Mouse (Mus musculus) heart, adult 2 months (tissue): ENCODE measurements around the gene Ggt7. TPM values are rescaled to one million over a fixed set of nuclear protein-coding genes. Genes with fewer than 3 reads are reported as not detected.

Experiments
- DNase-seq, 2 experiments: peaks; one replicate each; pipeline ENCODE4 v3.0.0; 2021
- H3K27ac ChIP-seq: fragments of 200-600 bp; 2 replicates; pipeline ENCODE4 v1.8.1; 2022
- H3K27me3 ChIP-seq: fragments of 200-500 bp; 2 replicates; pipeline ENCODE4 v1.6.1; 2012; ENCODE audit warnings: mild to moderate bottlenecking, low read length, inconsistent platforms, mixed read lengths; ENCODE audit not compliant: control insufficient read depth, insufficient read depth
- H3K36me3 ChIP-seq: fragments of 200-500 bp; 2 replicates; pipeline ENCODE4 v1.6.1; 2012; ENCODE audit warnings: low read length, inconsistent platforms; ENCODE audit not compliant: control insufficient read depth, insufficient read depth
- H3K4me1 ChIP-seq: fragments of 200-500 bp; 2 replicates; pipeline ENCODE4 v1.6.1; 2011; ENCODE audit warnings: low read length; ENCODE audit not compliant: control insufficient read depth, insufficient read depth
- H3K4me3 ChIP-seq: fragments of 200-600 bp; 2 replicates; pipeline ENCODE4 v1.8.1; 2022
- H3K79me2 ChIP-seq: fragments of 200-500 bp; replicated peaks from 2 replicates; pipeline ENCODE4 v1.6.1; 2012; ENCODE audit warnings: mild to moderate bottlenecking, inconsistent platforms, low read length, moderate library complexity, mixed read lengths; ENCODE audit not compliant: control insufficient read depth, insufficient read depth
- H3K9ac ChIP-seq: fragments of 200-500 bp; 2 replicates; pipeline ENCODE4 v1.6.1; 2012; ENCODE audit warnings: low read depth, mild to moderate bottlenecking, control low read depth, inconsistent platforms, low read length, mixed read lengths
- CTCF ChIP-seq: fragments of 200-600 bp; IDR thresholded peaks from 2 replicates; pipeline ENCODE4 v1.8.1; 2022; ENCODE audit warnings: antibody characterized with exemption, mild to moderate bottlenecking, moderate library complexity
- EP300 ChIP-seq: fragments of 200-500 bp; IDR thresholded peaks from 2 replicates; pipeline ENCODE4 v1.6.1; 2011; ENCODE audit warnings: low read depth, low read length, control low read depth; ENCODE audit not compliant: insufficient read depth
- POLR2A ChIP-seq: fragments of 200-500 bp; IDR thresholded peaks from 2 replicates; pipeline ENCODE4 v1.6.1; 2011; ENCODE audit warnings: mild to moderate bottlenecking, low read depth, low read length, control low read depth; ENCODE audit not compliant: insufficient read depth
- WGBS: fragments of 180-500 bp; shearing (Covaris S2); methylation state at CpG from one replicate; pipeline ENCODE4 v1.1.7; 2018; 5-methylcytosine and 5-hydroxymethylcytosine counted together
- intact Hi-C: fragments of 180-260 bp; cut with DNase I; formaldehyde crosslinking; loops from one replicate; pipeline ENCODE4 v1.15.1; 2025
- polyA plus RNA-seq: library from polyadenylated mRNA; depleted of rRNA; stranded (reverse); fragments of >200 nt; gene quantifications from 2 replicates; pipeline ENCODE4 v1.2.3, GENCODE M21; 2012; rRNA removed
- total RNA-seq, 2 experiments: library from RNA; stranded (reverse); gene quantifications; 2 replicates each; pipeline ENCODE4 v1.2.3; 2021

Ggt7 gene
- total and polyA plus RNA-seq, 3 experiments, result 0.55 to 6.0 (median 0.73) TPM

DNA sequence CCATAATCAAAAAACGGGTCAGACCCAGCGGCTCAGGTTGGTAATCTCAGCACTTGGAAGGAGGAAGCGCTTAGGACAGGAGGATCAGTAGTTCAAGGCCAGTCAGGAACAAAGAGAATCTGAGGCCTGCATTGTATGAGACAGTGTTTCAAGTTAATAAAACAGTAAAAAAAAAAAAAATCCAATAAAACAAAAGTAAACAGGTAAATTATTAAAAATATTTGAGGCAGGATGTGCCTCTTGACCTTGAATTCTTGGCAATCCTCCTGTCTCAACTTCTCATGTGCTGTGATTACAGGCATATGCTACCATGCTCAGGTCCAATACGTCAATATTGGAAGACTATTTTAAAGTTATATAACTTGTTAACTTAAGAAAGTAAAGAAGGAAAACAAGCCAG is 75.1 kb downstream of the Ggt7 start:
- H3K4me3 ChIP-seq, result no peak overlapping the region
- H3K79me2 ChIP-seq, result no peaks in the 10 kb centered on the region
- no peak overlapping the region for H3K9ac ChIP-seq
- intact Hi-C loops, result no loop called here
- H3K27ac ChIP-seq, result no peak overlapping the region
- no peak for DNase-seq
- 76% methylated on average over 4 of the region's 4 CpGs for WGBS
- H3K4me1 ChIP-seq, result peaks cover 2% of the 10 kb centered on the region
- no peaks in the 10 kb centered on the region for H3K27me3 ChIP-seq
- H3K36me3 ChIP-seq, result peaks cover 9% of the 10 kb centered on the region; the same call in 1 of the 2 replicates
- TF ChIP-seq CTCF (no peak), POLR2A (no peak), EP300 (no peak)

Other genes with a start within 250 kb of the Ggt7 start
- 100 to 1,000 TPM; 713 to 821 TPM for gene Map1lc3a, start 241.9 kb downstream of the Ggt7 start, total RNA-seq
- 933 and 1,030 TPM in 2 replicates for gene Map1lc3a, start 241.9 kb downstream of the Ggt7 start, polyA plus RNA-seq
- gene Pigu, start 160.8 kb downstream of the Ggt7 start, total RNA-seq, result 10 to 100 TPM; 26.2 to 26.6 TPM
- gene Pigu, start 160.8 kb downstream of the Ggt7 start, polyA plus RNA-seq, result 44.8 and 73.8 TPM in 2 replicates
- 100 to 1,000 TPM; 457 to 512 TPM for gene Trp53inp2, start 137.2 kb downstream of the Ggt7 start, total RNA-seq
- gene Trp53inp2, start 137.2 kb downstream of the Ggt7 start, polyA plus RNA-seq, result 410 and 615 TPM in 2 replicates
- gene Ncoa6, start 44.3 kb downstream of the Ggt7 start, total RNA-seq, result 10 to 100 TPM; 20.5 to 22.9 TPM
- 17.8 and 25.2 TPM in 2 replicates for gene Ncoa6, start 44.3 kb downstream of the Ggt7 start, polyA plus RNA-seq
- gene Acss2, start 289 bp downstream of the Ggt7 start, total RNA-seq, result 10 to 100 TPM; 31.6 to 33.4 TPM
- 39.8 and 59.2 TPM in 2 replicates for gene Acss2, start 289 bp downstream of the Ggt7 start, polyA plus RNA-seq
- 10 to 100 TPM; 13.0 to 14.0 TPM for gene Gss, start 74.6 kb upstream of the Ggt7 start, total RNA-seq
- gene Gss, start 74.6 kb upstream of the Ggt7 start, polyA plus RNA-seq, result 14.0 and 15.3 TPM in 2 replicates
- gene Myh7b, start 93.0 kb upstream of the Ggt7 start, total RNA-seq, result 10 to 100 TPM; 28.6 to 43.2 TPM
- 38.2 and 41.6 TPM in 2 replicates for gene Myh7b, start 93.0 kb upstream of the Ggt7 start, polyA plus RNA-seq
- 10 to 100 TPM; 77.0 to 84.9 TPM for gene Trpc4ap, start 174.1 kb upstream of the Ggt7 start, total RNA-seq
- gene Trpc4ap, start 174.1 kb upstream of the Ggt7 start, polyA plus RNA-seq, result 95.6 and 114 TPM in 2 replicates
- gene Edem2, start 211.2 kb upstream of the Ggt7 start, total RNA-seq, result 1 to 10 TPM; 6.0 to 6.4 TPM
- 14.4 and 16.9 TPM in 2 replicates for gene Edem2, start 211.2 kb upstream of the Ggt7 start, polyA plus RNA-seq
- not detected for gene Gm17581, start 217.6 kb upstream of the Ggt7 start, total RNA-seq
- not detected in 2 replicates for gene Gm17581, start 217.6 kb upstream of the Ggt7 start, polyA plus RNA-seq
- gene Procr, start 232.9 kb upstream of the Ggt7 start, total RNA-seq, result 1 to 10 TPM; 3.0 to 4.8 TPM
- gene Procr, start 232.9 kb upstream of the Ggt7 start, polyA plus RNA-seq, result 2.0 and 2.4 TPM in 2 replicates